Mouse (Mus musculus): ENCODE data around the gene Arhgef15. TPM values are rescaled to one million over a fixed set of nuclear protein-coding genes. Genes with fewer than 3 reads are reported as not detected.

Gene Arhgef15
- polyA plus RNA-seq, 1 experiment from 2014 or later, result 1.8 TPM

DNA sequence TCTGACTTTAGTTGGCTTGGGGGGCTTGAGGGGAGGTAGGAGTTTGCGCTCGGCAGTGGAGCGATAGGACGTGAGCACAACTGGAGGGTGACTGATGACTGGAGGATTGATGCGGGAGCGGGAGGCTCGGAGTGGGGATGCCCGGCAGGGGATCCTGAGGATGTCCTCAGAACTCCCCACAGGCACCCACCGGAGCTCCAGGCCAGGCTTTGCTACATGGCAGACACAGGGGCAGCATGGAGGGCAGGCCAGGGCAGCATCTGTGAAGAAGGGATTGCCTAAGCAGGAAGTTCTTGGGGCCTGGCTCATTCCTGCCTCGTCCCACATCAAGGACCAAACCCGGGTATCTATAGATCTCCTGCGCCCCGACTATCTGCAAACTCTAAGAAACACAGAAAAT, 3.4 kb downstream of the Arhgef15 start:
- WGBS (ENCODE audit: insufficient replicate concordance), result 30% methylated on average over 13 of the region's 13 CpGs
- Histone ChIP-seq H3K9me3 (ENCODE audit: low read length) (no peaks in the 10 kb centered on the region), H3K27ac (ENCODE audit: low read depth) (no peak overlapping the region), H3K27me3 (ENCODE audit: insufficient read depth, low read length) (peaks cover 35% of the 10 kb centered on the region), H3K4me3 (ENCODE audit: low read depth, low read length) (peak overlapping the region; percentile 32; the same call in 1 of the 2 replicates), H3K4me2 (ENCODE audit: low read depth, low read length) (peak overlapping the region; percentile 59), H3K36me3 (replicated peaks; ENCODE audit: insufficient read depth, low read length) (no peaks in the 10 kb centered on the region), H3K4me1 (ENCODE audit: insufficient read depth) (peaks cover 8% of the 10 kb centered on the region), H3K9ac (replicated peaks) (no peak overlapping the region)
- DNase-seq (no peak), ATAC-seq (no peak)
- TF ChIP-seq CTCF (IDR thresholded peaks at IDR 0.05; ENCODE audit: low read depth) (no peak), EP300 (IDR thresholded peaks at IDR 0.05; ENCODE audit: low read depth) (no peak)

DNA sequence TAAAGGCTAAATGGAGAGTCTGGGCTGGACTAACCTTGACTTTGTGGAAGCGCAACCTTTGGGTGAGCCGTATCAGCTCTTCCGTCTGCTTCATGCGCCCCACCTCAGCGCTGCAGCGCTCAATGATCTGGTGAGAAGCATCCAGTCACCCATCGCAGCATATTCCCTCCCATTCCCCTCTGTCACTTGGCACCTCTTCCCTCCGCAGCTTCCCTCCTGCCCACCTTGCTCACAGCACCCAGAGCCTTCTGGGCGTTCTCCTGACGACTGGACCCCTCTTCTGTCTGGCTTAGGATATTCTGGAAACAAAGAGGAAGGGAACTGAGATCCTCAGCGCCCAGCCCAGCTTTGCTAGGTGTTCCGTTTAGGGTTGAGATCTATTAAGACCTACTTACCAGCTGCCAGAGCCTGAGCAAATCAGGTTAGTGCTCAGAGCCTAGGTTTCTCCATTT, 9.7 kb downstream of the Arhgef15 start:
- DNase-seq (no peak), ATAC-seq (no peak)
- 39% methylated on average over 12 of the region's 12 CpGs for WGBS (ENCODE audit: insufficient replicate concordance)
- Histone ChIP-seq H3K27ac (ENCODE audit: low read depth) (no peak overlapping the region), H3K9me3 (ENCODE audit: low read length) (no peaks in the 10 kb centered on the region), H3K4me1 (ENCODE audit: insufficient read depth) (no peaks in the 10 kb centered on the region), H3K27me3 (ENCODE audit: insufficient read depth, low read length) (peaks cover 5% of the 10 kb centered on the region), H3K4me3 (ENCODE audit: low read depth, low read length) (no peak overlapping the region), H3K9ac (replicated peaks) (no peak overlapping the region), H3K4me2 (ENCODE audit: low read depth, low read length) (no peak overlapping the region), H3K36me3 (replicated peaks; ENCODE audit: insufficient read depth, low read length) (no peaks in the 10 kb centered on the region)
- TF ChIP-seq EP300 (IDR thresholded peaks at IDR 0.05; ENCODE audit: low read depth) (no peak), CTCF (IDR thresholded peaks at IDR 0.05; ENCODE audit: low read depth) (no peak)

DNA sequence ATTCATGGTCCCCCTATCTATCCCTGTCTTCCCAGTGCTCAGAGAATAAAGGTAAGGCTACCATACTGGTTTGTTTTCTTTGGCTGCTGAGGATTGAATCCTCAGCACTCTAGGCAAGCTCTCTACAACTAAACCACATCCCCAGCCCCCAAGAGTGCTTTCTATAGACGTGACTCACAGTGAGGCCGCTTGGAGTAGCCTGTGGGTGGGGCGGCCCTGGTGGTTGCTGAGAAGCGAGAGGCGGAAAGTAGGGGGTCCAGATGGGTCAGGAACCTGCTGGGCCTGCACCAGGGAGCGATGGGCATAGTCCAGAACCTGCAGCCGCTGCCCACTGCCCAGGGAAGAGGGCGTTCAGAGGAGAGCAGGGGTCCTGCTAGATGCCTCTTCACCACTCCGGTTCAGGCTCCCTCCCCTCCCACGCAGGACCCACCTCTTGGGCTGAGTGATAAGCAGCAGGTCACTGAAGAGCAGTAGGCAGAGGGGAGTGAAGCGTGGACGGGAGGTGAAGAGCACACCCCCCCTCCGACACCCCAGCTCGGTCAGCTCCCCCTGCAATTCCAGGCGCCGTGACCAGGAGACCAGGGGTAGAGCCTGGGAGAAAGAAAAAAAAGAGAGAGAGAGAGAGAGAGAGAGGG, 10.4 kb downstream of the Arhgef15 start:
- Histone ChIP-seq H3K36me3 (replicated peaks; ENCODE audit: insufficient read depth, low read length) (no peaks in the 10 kb centered on the region), H3K4me1 (ENCODE audit: insufficient read depth) (no peaks in the 10 kb centered on the region), H3K27ac (ENCODE audit: low read depth) (no peak overlapping the region), H3K27me3 (ENCODE audit: insufficient read depth, low read length) (peaks cover 5% of the 10 kb centered on the region), H3K4me3 (ENCODE audit: low read depth, low read length) (no peak overlapping the region), H3K9ac (replicated peaks) (no peak overlapping the region), H3K4me2 (ENCODE audit: low read depth, low read length) (no peak overlapping the region), H3K9me3 (ENCODE audit: low read length) (no peaks in the 10 kb centered on the region)
- DNase-seq (no peak), ATAC-seq (no peak)
- WGBS (ENCODE audit: insufficient replicate concordance), result 46% methylated on average over 16 of the region's 16 CpGs
- TF ChIP-seq CTCF (IDR thresholded peaks at IDR 0.05; ENCODE audit: low read depth) (no peak), EP300 (IDR thresholded peaks at IDR 0.05; ENCODE audit: low read depth) (no peak)

DNA sequence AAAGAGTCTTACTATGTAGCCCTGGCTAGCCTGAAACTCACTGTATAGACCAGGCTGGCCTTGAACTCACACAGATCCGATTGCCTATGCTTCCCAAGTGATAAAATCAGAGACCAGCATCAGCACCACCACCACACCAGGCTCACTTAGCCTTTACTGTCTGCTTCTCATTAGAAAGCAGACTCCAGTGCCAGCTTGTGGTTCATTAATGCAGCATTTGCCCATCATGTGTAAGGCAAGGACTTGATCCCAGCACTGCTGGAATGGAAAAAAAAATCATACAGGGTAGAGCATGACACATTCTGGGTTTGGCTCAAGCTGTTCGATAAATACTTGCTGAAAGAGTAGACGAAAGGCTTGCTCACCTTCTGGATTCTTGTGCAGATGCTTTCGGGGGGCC, 11.3 kb downstream of the Arhgef15 start:
- ATAC-seq (no peak), DNase-seq (no peak)
- Histone ChIP-seq H3K36me3 (replicated peaks; ENCODE audit: insufficient read depth, low read length) (no peaks in the 10 kb centered on the region), H3K9ac (replicated peaks) (no peak overlapping the region), H3K27ac (ENCODE audit: low read depth) (no peak overlapping the region), H3K4me2 (ENCODE audit: low read depth, low read length) (no peak overlapping the region), H3K9me3 (ENCODE audit: low read length) (no peaks in the 10 kb centered on the region), H3K4me1 (ENCODE audit: insufficient read depth) (no peaks in the 10 kb centered on the region), H3K27me3 (ENCODE audit: insufficient read depth, low read length) (peaks cover 5% of the 10 kb centered on the region), H3K4me3 (ENCODE audit: low read depth, low read length) (no peak overlapping the region)
- 83% methylated on average over 4 of the region's 4 CpGs for WGBS (ENCODE audit: insufficient replicate concordance)
- TF ChIP-seq EP300 (IDR thresholded peaks at IDR 0.05; ENCODE audit: low read depth) (no peak), CTCF (IDR thresholded peaks at IDR 0.05; ENCODE audit: low read depth) (no peak)

DNA sequence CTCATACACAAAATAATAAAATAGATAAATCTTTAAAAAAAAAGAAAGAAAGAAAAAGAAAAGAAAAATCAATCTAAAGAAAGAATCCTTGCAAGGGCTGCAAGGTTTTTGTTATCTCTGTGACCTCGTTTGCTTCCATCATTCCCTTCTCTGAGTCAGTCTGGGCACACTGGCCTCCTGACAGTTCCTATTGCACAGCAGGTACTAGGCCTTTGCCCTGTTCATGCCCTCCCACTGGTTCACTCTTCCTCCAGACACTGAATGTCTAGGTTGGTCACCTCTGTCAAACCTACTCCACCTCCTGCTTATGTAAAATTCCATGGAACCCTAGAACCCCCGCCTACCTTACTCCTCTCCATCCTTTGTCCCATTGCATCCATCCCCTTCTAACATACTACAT, 12.0 kb downstream of the Arhgef15 start:
- no peaks in the 10 kb centered on the region for H3K4me1 ChIP-seq (ENCODE audit: insufficient read depth)
- no peak overlapping the region for H3K4me3 ChIP-seq (ENCODE audit: low read depth, low read length)
- peaks cover 5% of the 10 kb centered on the region for H3K27me3 ChIP-seq (ENCODE audit: insufficient read depth, low read length)
- ATAC-seq, result no peak
- no peak overlapping the region for H3K9ac ChIP-seq (replicated peaks)
- no peak for DNase-seq
- H3K4me2 ChIP-seq (ENCODE audit: low read depth, low read length), result no peak overlapping the region
- no peaks in the 10 kb centered on the region for H3K9me3 ChIP-seq (ENCODE audit: low read length)
- no peaks in the 10 kb centered on the region for H3K36me3 ChIP-seq (replicated peaks; ENCODE audit: insufficient read depth, low read length)
- WGBS (ENCODE audit: insufficient replicate concordance), result 59% methylated on average over 2 of the region's 2 CpGs
- no peak overlapping the region for H3K27ac ChIP-seq (ENCODE audit: low read depth)
- TF ChIP-seq CTCF (IDR thresholded peaks at IDR 0.05; ENCODE audit: low read depth) (no peak), EP300 (IDR thresholded peaks at IDR 0.05; ENCODE audit: low read depth) (no peak)

DNA sequence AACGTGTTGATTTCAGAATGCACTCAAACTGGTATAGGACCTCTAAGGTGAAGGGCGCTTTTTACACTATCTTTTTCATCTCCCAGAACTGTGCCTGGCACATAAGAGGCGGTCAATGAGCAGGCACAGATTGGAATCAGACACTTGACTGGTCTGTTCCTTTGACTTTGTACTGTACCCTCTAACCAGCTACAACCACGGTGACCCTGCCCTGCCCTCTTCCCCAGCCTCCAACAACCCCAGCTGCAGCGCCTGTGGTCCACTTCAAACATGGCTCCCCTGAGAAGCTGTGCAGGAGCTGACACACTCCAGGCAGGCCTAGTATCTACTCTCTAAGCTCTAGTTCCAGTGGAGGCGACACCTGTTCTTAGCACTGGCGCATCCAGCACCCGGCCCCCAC, 14.5 kb downstream of the Arhgef15 start:
- TF ChIP-seq CTCF (IDR thresholded peaks at IDR 0.05; ENCODE audit: low read depth) (no peak), EP300 (IDR thresholded peaks at IDR 0.05; ENCODE audit: low read depth) (no peak)
- H3K9ac ChIP-seq (replicated peaks), result no peak overlapping the region
- H3K4me3 ChIP-seq (ENCODE audit: low read depth, low read length), result no peak overlapping the region
- no peaks in the 10 kb centered on the region for H3K9me3 ChIP-seq (ENCODE audit: low read length)
- ATAC-seq, result no peak
- no peaks in the 10 kb centered on the region for H3K36me3 ChIP-seq (replicated peaks; ENCODE audit: insufficient read depth, low read length)
- 71% methylated on average over 8 of the region's 8 CpGs for WGBS (ENCODE audit: insufficient replicate concordance)
- H3K27me3 ChIP-seq (ENCODE audit: insufficient read depth, low read length), result peaks cover 3% of the 10 kb centered on the region
- peaks cover 4% of the 10 kb centered on the region; the same call in 1 of the 2 replicates for H3K4me1 ChIP-seq (ENCODE audit: insufficient read depth)
- H3K4me2 ChIP-seq (ENCODE audit: low read depth, low read length), result no peak overlapping the region
- H3K27ac ChIP-seq (ENCODE audit: low read depth), result no peak overlapping the region
- DNase-seq, result no peak

All from liver, postnatal 0 days (tissue).